Mouse (Mus musculus) ovary, adult 18-20 months (tissue): Measurements from ENCODE around the gene Rap1gap.

ENCODE experiments used
- DNase-seq: peaks from one replicate; pipeline ENCODE4 v3.0.0; 2022; ENCODE audit warnings: low spot score, mixed read lengths

Rap1gap gene

DNA sequence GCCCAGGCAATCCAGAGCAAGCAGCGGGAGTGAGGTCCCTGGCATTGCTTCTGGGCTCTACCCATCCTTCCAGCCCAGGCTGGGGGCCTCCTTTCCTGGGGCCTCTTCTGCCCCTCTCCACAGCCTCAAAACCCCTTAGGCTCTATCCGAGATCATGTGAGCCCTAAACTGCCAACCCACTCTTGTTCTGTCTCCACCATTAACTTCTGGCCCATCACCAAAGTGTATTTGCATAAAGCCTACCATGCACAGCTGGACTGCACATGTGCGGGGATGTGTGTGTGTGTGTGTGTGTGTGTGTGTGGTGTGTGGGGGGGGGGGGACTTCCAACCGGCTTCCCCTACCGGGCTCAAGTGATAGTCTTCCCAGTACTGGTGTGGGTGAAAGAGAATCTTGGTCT, 109.5 kb downstream of the Rap1gap start:
- DNase-seq: no peak

DNA sequence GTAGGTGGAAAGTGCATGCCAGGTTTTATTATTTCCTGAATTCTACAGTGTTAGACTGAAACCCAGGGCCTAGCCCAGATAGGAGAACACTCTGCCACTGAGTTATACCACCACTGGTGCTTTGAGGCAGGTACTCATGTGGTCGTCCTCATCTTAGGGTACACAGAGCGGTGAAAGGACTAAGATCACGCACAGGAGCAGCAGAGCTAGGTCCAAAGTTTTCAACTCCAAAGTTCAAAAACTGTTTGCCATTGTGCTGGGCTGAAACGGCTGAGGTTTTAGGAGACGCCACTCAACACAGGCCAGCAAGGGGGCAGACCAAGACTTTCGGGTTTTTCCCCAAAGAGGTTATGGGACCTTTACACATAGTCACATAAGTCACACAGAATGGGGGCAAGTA, 110.0 kb downstream of the Rap1gap start:
- no peak for DNase-seq

DNA sequence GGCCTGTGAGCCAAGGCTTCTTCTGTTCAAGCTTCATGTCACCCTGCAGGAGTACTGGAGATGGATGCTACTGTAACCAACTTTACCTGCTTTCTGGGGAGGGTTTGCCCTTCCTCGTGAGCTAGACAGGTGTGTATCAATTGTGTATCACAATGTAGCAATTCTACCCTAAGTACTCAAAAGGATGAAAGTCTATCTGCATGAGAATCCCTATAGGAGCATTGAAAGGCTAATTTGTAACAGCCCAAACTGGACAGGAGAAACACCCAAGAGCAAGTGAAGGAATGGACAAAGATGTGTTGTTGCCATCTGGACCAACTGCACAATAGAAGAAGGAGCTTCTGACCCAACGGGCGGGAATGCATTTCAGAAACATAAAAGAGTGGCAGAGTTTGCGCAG, 113.3 kb downstream of the Rap1gap start:
- DNase-seq: no peak

DNA sequence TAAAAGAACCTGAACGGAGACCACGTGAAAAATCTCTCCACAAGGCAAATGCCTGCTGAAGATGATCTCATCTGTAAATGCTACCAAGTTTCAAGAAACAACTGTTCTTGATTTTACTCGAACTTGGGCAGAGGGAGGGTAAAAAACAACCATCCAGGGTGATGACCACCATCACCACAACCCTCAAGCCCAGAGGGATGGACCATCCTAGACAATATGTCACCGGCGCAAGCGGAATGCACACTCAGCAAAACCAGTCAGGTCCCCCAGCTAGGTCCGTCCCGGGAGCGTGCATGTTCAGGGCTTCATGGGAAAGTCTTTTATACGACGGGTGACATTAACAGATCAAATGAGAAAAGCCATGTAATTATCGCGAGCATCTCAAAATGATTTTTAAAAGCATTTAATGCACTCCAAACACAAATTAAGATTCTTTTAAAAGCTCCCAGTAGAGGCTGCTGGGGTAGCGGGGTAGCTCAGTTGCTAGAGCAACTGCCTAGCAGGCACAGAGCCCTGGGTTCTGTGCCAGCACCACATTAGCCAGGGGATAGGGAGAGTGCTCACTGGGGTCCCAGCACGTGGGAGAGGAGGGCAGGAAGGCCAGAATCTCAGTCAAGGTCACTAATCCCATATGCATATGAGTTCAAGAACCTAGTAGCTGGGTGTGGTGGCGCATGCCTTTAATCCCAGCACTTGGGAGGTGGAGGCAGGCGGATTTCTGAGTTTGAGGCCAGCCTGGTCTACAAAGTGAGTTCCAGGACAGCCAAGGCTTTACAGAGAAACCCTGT, 114.1 kb downstream of the Rap1gap start:
- DNase-seq: no peak
